Mouse (Mus musculus) gastrocnemius, postnatal 14 days (tissue): ENCODE measurements around the gene Syndig1. TPM values are rescaled to one million over a fixed set of nuclear protein-coding genes. Genes with fewer than 3 reads are reported as not detected.

Source experiments
- DNase-seq: peaks from one replicate; pipeline ENCODE4 v3.0.0; 2021; ENCODE audit warnings: mixed read lengths
- intact Hi-C: fragments of 180-260 bp; cut with DNase I; formaldehyde crosslinking; loops from one replicate; pipeline ENCODE4 v1.15.1; 2025; ENCODE audit warnings: low total_unique reads
- long read RNA-seq, 2 experiments: library from polyadenylated mRNA; stranded (forward); transcript quantifications; one replicate each; pipeline ENCODE4 v2.0.0; 2021
- total RNA-seq, 2 experiments: library from RNA; stranded (reverse); gene quantifications; 2 replicates each; pipeline ENCODE4 v1.2.3; 2021

The Syndig1 gene
- under 1 TPM in 1 of 2 experiments, not detected in 1; 0.12 TPM for total RNA-seq
- long read RNA-seq, experiment 1, result 0 reads
- long read RNA-seq, experiment 2, result 0 reads

DNA sequence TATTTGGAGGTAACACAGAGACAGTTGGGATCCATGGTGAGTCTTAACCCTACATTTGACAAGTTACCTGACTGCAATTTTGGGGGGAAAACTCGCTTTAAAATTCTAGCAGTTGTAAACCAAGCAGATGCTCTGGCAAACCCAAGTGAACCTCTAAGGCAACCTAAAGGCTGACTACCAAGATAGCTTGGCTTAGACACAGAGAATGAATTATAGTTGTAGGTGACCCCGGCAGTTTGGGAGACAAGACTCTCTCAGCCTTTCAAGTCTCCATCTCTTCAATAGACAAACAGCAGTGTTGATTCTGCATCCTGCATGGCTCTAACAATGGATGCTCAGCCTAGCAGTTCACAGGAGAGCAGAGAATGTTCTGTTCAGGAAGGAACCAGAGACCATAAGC is at the start of gene Syndig1:
Syndig1 (plus strand) TSS at position 301 of the 400 bp plus-strand sequence.
- intact Hi-C loops, result no loop called here
- DNase-seq, result no peak

- intact Hi-C loops, result no loop called here
- DNase-seq, result no peak
Measured at GRCm38 (mm10) chr2:149798613-149799012, 30.4 kb upstream of the Syndig1 start.

GRCm38 (mm10) chr2:149804599-149805140 is 24.3 kb upstream of the Syndig1 start:
- DNase-seq, result no peak
- intact Hi-C loops, result no loop called here

GRCm38 (mm10) chr2:149805256-149805655 is 23.8 kb upstream of the Syndig1 start:
- DNase-seq, result no peak
- intact Hi-C loops, result no loop called here

- intact Hi-C loops, result no loop called here
- DNase-seq, result no peak
Measured at GRCm38 (mm10) chr2:149812899-149813298, 16.1 kb upstream of the Syndig1 start.

DNA sequence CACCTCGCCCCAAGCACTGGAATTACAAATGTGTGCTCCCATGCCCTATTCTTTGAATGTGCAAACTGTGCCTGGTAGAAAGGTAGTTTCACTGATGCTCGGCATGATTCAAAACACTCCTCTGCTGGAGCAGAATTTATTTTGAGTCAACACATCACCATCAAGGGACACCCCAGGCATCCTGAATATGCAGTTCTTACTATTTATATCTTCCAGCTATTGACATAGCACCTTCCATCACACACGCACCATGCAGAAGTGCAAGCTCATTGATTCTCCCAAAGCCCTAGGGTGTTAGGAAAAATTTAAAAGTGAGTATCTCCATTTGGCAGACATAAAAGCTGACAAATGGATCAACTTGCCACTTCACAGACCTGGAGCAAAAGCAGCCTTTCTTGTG is 10.6 kb upstream of the Syndig1 start:
- intact Hi-C loops, result no loop called here
- no peak for DNase-seq

DNA sequence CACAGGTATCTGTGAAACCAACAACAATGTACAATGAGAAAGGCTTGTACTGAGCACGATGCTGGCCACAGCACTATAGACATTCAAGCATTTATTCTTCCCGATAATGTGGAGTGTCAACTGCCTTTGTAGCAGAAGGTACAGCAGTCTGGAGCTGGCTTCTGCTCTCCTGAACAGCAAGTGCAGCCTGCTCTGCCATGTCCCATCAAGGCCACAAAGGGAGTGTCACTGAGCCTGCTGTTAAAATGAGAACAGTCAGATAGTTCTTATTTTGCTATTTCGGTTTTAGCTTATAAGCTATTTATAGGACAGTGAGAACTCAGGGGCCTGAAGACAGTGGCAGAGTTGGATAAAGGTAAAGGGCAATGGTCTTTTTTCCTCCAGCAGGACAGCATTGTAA is 9.3 kb upstream of the Syndig1 start:
- intact Hi-C loops, result no loop called here
- no peak for DNase-seq

DNA sequence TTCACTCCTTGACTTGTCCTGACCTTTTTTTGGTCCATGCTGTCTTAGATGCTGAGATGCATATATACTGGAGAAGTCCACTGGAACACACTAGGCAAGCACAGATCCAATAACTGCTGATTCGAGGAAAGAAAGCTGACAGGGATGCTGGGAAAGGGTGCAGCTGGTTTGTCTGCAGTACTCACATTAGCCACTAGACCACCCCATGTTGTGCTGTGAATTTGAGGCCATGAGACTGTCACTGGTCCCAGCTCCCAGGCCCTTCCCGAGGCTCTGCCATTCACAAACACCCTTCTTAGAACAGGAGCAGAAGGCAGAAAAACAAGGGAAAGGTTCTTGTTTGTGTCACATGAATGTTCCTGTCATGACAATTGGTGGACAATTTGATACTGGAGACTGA is 8.8 kb upstream of the Syndig1 start:
- no peak for DNase-seq
- intact Hi-C loops, result no loop called here

DNA sequence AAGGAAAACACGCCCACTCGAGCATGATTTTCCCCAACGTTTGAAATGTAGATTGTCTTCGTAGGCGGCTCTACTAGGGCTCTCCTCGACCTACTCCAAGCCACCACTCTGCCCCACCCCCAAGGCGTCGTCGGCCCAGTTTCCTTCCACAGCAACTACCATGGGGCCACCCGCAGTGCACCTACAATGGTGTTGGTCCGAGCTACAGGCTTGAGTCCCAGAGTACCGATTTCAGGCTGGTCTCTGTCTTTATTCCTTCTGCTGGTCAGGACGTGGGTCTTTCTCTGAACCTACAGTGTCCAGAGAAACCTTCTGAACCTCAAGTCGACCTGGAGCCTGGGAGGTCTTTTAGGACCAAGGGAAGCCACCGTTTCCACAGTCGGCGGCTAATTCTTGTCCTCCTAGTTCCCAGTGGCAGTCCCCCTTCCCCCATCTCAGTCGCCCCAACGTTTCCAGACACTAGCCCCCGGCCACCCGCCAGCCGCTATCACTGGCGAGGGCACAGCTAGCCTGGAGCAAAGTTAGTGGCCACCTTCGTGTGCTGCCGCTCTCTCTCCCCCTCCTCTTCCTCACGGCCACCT is 1.0 kb downstream of the Syndig1 start:
- no peak for DNase-seq
- intact Hi-C loops, result no loop called here

DNA sequence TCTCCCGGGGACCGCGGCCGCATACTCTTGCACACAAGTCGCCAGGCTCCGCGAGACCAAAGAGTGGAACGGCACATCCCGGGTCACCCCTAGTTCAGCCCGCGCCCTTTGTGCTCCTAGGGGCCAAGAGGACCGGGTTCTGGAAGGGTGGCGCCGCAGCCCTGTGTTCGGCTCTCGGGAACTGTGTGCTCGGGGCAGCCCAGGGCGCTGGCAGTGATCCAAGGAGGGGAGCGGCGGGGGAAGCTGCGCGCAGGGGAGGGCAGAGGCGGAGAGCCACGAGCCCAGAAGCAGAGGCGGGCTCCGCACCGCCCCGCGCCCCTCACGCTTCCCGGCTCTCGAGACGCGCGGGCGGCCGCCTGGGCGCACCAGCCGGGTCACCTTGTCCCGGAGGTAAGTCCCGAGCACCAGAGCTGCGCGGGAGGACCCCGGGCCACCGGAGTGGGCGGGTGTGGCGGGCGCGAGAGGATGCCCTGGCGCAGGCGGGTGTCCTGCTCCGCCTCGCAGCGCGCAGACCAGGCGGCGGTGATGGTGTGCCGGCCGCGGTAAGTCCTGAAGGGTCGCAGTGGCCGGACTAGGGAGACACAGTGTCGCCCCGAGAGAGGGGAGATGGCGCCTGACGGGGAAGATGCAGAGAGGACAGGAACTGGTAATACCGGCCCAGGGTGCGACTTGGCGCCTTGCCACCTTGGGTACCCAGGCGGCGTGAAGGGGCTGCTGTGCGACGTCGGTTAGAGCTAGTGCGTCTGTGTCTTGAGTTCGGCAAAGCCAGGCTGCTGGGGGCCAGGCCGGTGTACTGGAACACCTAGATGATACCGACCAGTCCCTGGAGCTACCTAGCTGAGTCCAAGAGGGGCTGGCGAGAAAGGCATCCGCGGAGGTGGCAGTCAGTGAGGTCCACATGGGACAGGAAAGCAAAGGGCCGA is 1.8 kb downstream of the Syndig1 start, which contains the start of gene C530025M09Rik:
C530025M09Rik (minus strand) TSS at position 678 of the 923 bp plus-strand sequence.
- intact Hi-C loops, result no loop called here
- DNase-seq, result peak; percentile 19

DNA sequence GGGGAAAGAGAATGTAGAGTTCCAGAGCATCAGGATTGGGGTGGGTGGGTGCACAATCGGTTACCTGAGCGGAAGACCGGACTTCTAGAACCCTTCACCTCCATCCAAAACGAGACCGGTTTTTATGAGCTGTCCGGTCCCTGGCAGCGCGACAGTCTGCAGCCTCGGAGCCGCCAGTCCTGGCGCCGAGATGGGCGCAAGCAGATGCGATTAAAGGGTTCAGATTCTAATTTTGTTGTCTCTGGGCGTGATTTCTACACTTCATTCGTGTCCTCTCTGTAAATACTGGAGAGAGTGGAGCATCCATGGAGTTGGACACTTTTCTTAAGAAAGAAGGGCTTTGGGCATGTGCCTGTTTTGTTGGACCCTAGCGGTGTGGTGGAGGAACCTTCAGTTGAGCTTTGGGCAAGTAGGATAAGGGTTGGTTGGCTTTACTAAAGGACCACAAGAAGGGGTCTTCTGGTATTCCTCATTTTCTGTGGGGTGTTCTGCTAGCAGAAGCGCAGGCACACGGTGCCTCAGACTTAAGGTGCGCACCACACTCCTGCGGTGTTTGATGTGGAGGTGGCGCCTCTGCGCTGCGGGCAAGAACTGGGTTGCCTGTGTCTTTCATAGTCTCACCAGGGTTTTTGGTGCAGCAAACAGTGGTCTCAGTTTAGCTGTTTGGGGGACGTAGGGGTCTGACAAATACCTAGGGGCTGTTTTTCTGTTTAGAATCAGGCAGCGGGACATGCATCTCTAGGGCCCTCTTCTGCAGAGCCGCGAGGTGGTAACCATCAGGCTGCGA is 2.6 kb downstream of the Syndig1 start:
- intact Hi-C loops, result no loop called here

DNA sequence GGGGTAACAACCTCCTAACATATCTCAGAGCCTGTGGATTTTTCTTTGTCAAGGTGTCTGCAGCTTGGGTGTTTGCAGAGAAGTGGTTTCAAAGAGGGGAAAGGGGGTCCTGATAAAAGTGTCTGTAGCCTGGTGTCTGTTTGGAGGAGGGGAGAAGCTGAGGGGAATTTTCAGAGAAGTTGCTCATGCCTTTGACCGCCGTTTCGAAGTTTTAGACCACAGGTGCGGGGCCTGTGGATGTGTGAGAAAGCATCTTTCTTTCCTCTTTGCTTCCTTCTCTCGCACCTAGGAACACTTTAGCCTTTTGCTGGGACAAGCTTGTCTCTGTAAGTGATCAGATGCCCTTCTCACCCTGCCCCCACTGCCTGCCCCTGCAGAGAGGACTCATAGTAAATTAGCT is 3.3 kb downstream of the Syndig1 start:
- no peak for DNase-seq
- intact Hi-C loops, result no loop called here

More for the DNA sequence above, 2.6 kb downstream of the Syndig1 start:
- no peak for DNase-seq

GRCm38 (mm10) chr2:149835091-149835490 is 6.1 kb downstream of the Syndig1 start:
- no peak for DNase-seq
- intact Hi-C loops, result no loop called here

DNA sequence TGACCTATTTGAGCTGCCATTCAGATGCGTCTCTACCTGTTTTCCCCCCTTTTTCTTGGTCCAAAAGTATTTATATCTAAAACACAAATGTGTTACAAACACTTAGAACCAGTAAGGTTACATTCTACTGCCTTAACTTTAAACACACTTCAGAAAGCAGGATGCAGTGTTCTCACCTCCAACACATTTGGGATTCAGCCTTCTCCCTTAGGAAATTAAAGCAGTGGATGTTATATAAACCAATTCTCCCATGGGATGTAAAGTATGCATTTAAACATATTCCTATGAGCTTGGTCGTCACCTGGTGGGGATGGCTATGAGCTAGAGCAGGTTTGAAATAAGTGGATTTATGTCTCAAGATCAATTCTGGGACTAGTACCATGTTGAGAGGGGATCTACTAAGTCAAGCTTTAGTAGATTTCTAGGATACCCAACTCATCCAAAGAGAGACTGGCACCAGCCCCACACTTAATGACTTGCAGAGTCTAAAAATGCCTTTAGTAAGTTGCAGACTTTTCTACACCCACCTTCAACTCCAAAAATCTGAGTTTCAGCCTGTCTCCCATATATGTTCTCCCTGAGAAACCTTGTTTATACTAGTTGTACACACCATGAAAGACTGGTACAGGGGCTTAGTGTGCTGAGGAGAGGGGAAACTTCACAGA is 7.6 kb downstream of the Syndig1 start:
- intact Hi-C loops, result no loop called here
- DNase-seq, result no peak

DNA sequence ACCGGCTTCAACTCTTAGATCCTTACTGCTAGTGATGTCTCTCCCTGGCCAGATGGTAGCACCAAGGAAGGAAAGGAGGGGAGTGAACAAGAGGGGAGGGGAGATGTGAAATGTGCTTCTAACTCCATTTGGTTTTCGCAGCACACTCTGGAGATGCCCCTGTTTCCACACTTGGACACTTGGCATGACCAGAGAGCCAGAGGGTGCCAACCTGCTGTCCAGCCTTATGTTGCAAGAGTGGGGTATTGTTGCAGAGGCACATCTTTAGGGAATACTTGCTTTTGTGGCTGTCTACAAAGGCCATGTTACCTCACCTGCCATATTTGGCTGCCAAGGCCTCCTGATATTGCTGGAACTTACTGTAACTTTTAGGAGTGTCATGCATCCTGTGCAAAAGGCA is 10.7 kb downstream of the Syndig1 start:
- no peak for DNase-seq
- intact Hi-C loops, result no loop called here

DNA sequence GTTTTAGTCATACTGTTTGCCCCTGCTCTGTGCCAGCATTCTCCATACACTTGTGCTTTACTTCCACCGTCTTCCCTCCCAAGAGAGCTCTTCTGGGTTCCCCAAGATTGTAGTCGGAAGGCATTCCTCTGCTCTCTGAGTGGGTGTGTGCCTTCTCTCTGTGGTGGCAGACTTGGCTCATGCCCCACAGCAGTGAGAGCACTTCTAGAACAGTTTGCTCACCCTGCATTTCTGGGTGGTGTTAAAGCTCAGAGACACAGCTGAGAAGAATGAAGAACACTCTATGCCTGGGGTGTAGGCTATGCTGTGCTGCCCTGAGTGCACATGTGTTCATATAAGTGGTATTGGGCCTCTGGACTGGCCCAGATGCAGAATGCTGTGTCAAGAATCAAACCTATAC is 15.6 kb downstream of the Syndig1 start:
- no peak for DNase-seq
- intact Hi-C loops, result no loop called here

DNA sequence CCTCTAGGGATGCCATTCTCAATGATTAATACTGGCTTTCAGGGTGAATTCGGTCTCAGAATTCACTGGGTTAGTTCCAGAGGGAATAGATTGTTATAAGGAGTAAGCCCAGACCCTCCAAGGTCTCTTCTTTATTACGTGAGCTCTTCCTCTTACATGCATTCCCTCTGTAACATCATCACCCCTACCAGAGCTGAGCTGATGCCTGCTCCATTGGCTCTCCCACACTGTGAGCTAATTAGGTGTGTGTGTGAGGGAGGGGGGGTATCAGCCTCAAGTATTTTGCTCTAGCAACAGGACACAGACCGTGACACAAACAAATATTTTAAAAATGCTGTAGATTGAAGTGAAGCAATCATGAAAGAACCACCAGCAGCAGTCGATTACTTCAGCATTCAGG is 19.8 kb downstream of the Syndig1 start:
- intact Hi-C loops, result no loop called here
- DNase-seq, result no peak

GRCm38 (mm10) chr2:149861002-149861401 is 32.0 kb downstream of the Syndig1 start:
- intact Hi-C loops, result no loop called here
- DNase-seq, result no peak

DNA sequence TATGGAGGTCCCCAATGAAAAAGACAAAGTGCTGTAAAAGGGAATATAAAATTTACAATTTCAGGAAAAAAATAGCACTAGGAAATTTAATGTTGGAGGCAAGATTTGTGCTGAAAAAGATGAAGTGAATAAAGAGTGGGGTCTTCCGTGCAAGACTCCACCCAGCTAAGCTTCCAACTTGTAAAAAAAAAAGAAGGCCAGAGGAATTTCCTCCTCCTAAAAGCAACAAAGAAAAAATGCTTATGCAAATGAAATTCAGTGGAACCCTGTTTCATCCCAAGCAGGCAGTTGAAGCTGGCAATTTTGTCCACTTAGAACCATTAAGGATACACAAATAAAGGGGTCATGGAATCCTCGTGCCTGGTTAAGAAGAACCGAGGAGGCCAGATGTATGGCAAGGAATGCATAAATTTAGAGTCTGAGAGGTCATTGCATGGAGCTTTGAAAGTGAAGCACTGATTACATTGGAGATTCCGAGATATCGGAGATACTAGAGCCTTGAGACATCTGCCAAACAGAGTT is 37.0 kb downstream of the Syndig1 start:
- intact Hi-C loops, result no loop called here
- DNase-seq, result no peak
